Mouse (Mus musculus): Measurements from ENCODE around the gene Otud7b.

Otud7b gene

GRCm38 (mm10) chr3:96104261-96105065 lies at the start of gene Otud7b:
TSS of gene Otud7b (plus strand) at chr3:96104527.
- peak; percentile 77 to 84 for DNase-seq

- no peak for DNase-seq
These were observed 49.0 kb upstream of the Otud7b start for GRCm38 (mm10) chr3:96055294-96055693.

GRCm38 (mm10) chr3:96056031-96056430 lies 48.3 kb upstream of the Otud7b start:
- DNase-seq, result no peak

GRCm38 (mm10) chr3:96057747-96058204 lies 46.6 kb upstream of the Otud7b start:
- peak; percentile 91 for DNase-seq

GRCm38 (mm10) chr3:96058231-96058896 lies 46.0 kb upstream of the Otud7b start, which contains the start of gene Vps45:
TSS of gene Vps45 (minus strand) at chr3:96058466.
- DNase-seq, result peak; percentile 82

GRCm38 (mm10) chr3:96060146-96060545 lies 44.2 kb upstream of the Otud7b start:
- no peak for DNase-seq

- DNase-seq, result no peak
These were observed 41.0 kb upstream of the Otud7b start for GRCm38 (mm10) chr3:96063299-96063698.

- no peak for DNase-seq
These were observed 40.1 kb upstream of the Otud7b start for GRCm38 (mm10) chr3:96064217-96064616.

- DNase-seq, result no peak
These were observed 39.2 kb upstream of the Otud7b start for GRCm38 (mm10) chr3:96065147-96065546.

- DNase-seq, result peak; percentile 77 to 82
These were observed 38.5 kb upstream of the Otud7b start for GRCm38 (mm10) chr3:96065754-96066375.

GRCm38 (mm10) chr3:96066741-96067140 lies 37.6 kb upstream of the Otud7b start:
- DNase-seq, result no peak

- no peak for DNase-seq
These were observed 35.3 kb upstream of the Otud7b start for GRCm38 (mm10) chr3:96069046-96069445.

GRCm38 (mm10) chr3:96069542-96069941 lies 34.8 kb upstream of the Otud7b start:
- no peak for DNase-seq

GRCm38 (mm10) chr3:96070241-96070640 lies 34.1 kb upstream of the Otud7b start:
- DNase-seq, result no peak

- no peak for DNase-seq
These were observed 31.3 kb upstream of the Otud7b start for GRCm38 (mm10) chr3:96072921-96073486.

GRCm38 (mm10) chr3:96078066-96078465 lies 26.3 kb upstream of the Otud7b start:
- DNase-seq, result no peak

- no peak for DNase-seq
These were observed 25.6 kb upstream of the Otud7b start for GRCm38 (mm10) chr3:96078711-96079110.

- DNase-seq, result no peak
These were observed 23.3 kb upstream of the Otud7b start for GRCm38 (mm10) chr3:96081006-96081405.

GRCm38 (mm10) chr3:96081650-96082049 lies 22.7 kb upstream of the Otud7b start:
- DNase-seq, result no peak

- DNase-seq, result no peak
These were observed 22.2 kb upstream of the Otud7b start for GRCm38 (mm10) chr3:96082100-96082499.

GRCm38 (mm10) chr3:96082714-96083508 lies 21.4 kb upstream of the Otud7b start:
- DNase-seq, result no peak

- DNase-seq, result no peak
These were observed 20.1 kb upstream of the Otud7b start for GRCm38 (mm10) chr3:96084146-96084755.
